Mouse (Mus musculus): Measurements from ENCODE around the gene Supt6.

GRCm38 (mm10) chr11:78188331-78189233 lies 57.2 kb downstream of the Supt6 start, which contains the start of gene Rab34:
- TF ChIP-seq POLR2A (IDR thresholded peaks at IDR 0.05; ENCODE audit: extremely low read depth, insufficient read depth, low read length) (0 out of 2 replicates have a peak, but pooled peaks have one; percentile 36), CTCF (IDR thresholded peaks at IDR 0.05; ENCODE audit: extremely low read depth, insufficient read depth, low read length) (no peak)
